Mouse (Mus musculus): Measurements from ENCODE around the gene Arid1b.

DNA sequence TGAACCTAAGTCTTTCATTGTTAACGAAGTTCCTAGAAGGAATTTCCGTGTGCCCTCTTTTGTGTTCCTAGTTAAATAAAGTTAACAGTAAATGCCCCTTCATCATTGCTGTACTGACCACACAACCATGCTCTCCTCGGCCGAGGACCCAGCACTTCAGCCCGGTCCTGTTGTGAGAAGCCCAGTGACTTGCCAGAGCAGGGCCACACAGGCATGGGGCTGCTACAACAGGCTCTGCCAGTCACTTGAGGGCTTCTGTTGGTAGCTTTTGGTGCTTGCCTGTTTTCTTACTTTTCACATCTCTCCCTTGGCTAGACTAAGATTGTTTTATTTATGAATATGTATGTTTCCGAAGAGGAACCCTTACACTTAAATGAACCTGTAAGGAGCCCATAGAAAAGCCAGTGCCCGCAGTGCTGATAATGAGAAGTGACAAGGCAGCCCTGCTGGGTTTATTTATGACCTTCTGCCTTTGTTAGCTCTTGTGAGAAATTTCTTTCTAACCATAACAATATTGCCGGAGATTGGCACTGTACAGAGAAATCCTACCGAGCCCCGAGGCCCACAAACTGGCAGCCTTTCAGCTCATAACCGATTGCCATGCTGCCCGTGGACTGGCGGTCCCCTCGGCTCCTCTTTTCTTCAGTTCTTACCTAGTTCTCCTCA lies 234.0 kb downstream of the Arid1b start:
- TF ChIP-seq IRF4 (IDR thresholded peaks at IDR 0.05; ENCODE audit: low read depth, low read length) (no peak), RCOR1 (conservative IDR thresholded peaks at IDR 0.05; ENCODE audit: low read depth, low read length) (no peak), CTCF (conservative IDR thresholded peaks at IDR 0.05 in 1 of 2, IDR thresholded peaks at IDR 0.05 in 1 of 2; ENCODE audit: low read depth in 2 of 2, low read length in 2 of 2) (no peak), POLR2A (IDR thresholded peaks at IDR 0.05; ENCODE audit: low read depth, low read length) (no peak)

All from CH12.LX (cell line).